Mouse (Mus musculus): ENCODE results near the gene 4930519P11Rik. TPM values are rescaled to one million over a fixed set of nuclear protein-coding genes. Genes with fewer than 3 reads are reported as not detected.
A peak's percentile ranks its signal among the peaks of the same experiment; 100 is the strongest.

4930519P11Rik gene
- polyA plus RNA-seq, 1 experiment from 2014 or later, result not detected

DNA sequence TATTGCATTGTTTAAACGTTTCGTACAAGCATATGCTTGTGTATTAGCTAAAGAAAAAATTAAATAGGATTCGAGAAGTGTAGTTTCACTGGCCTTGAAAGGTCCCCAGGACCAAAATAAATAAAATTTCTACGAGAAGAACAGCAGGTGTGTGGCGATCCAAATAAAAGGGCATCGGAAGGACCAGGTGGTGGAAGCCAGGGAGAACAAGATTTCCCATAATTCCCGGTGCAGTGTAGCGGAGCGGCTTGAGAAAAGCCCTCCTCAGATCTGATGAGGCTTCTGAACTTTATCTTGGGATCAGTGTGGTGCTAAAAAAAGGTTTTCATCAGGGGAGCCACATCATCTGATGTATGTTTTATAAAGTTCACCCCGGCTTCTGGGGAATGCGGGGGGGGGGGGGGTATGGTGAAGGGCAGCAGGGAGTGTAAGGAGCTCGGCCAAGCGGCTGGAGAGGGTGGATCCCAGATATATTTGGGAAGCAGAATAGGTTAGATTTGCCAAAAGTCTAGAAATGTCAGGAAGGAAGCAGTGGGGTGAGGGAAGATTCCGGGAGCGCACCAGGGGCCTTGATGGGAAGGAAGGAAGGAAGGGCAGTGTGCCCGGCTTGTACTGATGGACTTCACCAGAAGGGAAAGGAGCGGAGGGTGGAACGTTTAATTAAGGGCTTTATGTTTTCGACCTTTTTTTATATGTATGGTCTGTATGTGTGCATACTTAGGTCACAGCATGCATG, 1.8 kb upstream of the 4930519P11Rik start:
- Histone ChIP-seq H3K9ac (ENCODE audit: low read length) (0 out of 2 replicates have a peak overlapping the region, but pooled peaks have one; percentile 28), H3K4me1 (replicated peaks; ENCODE audit: control insufficient read depth, insufficient read depth, low read length) (peaks cover 14% of the 10 kb centered on the region; the same call in 1 of the 2 replicates), H3K27ac (ENCODE audit: low read length) (peak overlapping the region; percentile 30; the same call in 1 of the 2 replicates), H3K27me3 (ENCODE audit: control insufficient read depth, insufficient read depth, low read depth, low read length) (no peaks in the 10 kb centered on the region), H3K9me3 (ENCODE audit: control insufficient read depth, low read length) (no peaks in the 10 kb centered on the region), H3K36me3 (ENCODE audit: control insufficient read depth, insufficient read depth, low read length) (no peaks in the 10 kb centered on the region), H3K4me3 (ENCODE audit: low read length) (peak overlapping the region; percentile 19; the same call in 1 of the 2 replicates), H3K4me2 (ENCODE audit: low read depth, low read length) (peak overlapping the region; percentile 26)
- 58% methylated on average over 19 of the region's 19 CpGs for WGBS
- ATAC-seq (ENCODE audit: low read depth), result no peak

GRCm38 (mm10) chr2:154609050-154609767, 4.0 kb downstream of the 4930519P11Rik start:
- H3K4me1 ChIP-seq (replicated peaks; ENCODE audit: control insufficient read depth, insufficient read depth, low read length), result peaks cover 7% of the 10 kb centered on the region; the same call in 1 of the 2 replicates
- no peak overlapping the region for H3K4me3 ChIP-seq (ENCODE audit: low read length)
- H3K9me3 ChIP-seq (ENCODE audit: control insufficient read depth, low read length), result no peaks in the 10 kb centered on the region
- H3K27me3 ChIP-seq (ENCODE audit: control insufficient read depth, insufficient read depth, low read depth, low read length), result no peaks in the 10 kb centered on the region
- WGBS, result 54% methylated on average over 10 of the region's 10 CpGs
- no peaks in the 10 kb centered on the region for H3K36me3 ChIP-seq (ENCODE audit: control insufficient read depth, insufficient read depth, low read length)
- no peak for ATAC-seq (ENCODE audit: low read depth)
- H3K9ac ChIP-seq (ENCODE audit: low read length), result no peak overlapping the region
- H3K27ac ChIP-seq (ENCODE audit: low read length), result no peak overlapping the region
- H3K4me2 ChIP-seq (ENCODE audit: low read depth, low read length), result no peak overlapping the region

DNA sequence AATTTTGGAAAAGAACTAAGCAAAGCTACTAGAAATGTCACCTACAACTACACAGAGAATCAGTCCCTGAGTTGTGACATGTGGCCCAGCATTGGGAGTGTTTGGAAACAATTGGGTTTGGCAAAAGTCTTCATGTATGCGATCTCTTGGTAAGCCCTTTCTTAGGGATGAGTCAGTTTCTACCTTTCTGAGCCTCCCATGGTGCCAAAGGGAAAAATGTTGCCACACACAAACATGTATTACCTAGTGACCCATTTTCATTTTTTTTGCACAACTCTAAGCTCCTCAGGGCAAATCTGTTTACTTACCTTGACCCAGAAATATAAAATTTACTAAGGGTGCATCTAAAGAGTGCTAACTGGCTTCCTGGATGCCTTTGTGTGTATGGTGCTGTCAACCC, 6.3 kb downstream of the 4930519P11Rik start:
- no peak for ATAC-seq (ENCODE audit: low read depth)
- no peak overlapping the region for H3K4me2 ChIP-seq (ENCODE audit: low read depth, low read length)
- H3K27me3 ChIP-seq (ENCODE audit: control insufficient read depth, insufficient read depth, low read depth, low read length), result no peaks in the 10 kb centered on the region
- H3K27ac ChIP-seq (ENCODE audit: low read length), result no peak overlapping the region
- H3K36me3 ChIP-seq (ENCODE audit: control insufficient read depth, insufficient read depth, low read length), result no peaks in the 10 kb centered on the region
- 81% methylated on average over 1 of the region's 1 CpGs for WGBS
- H3K9me3 ChIP-seq (ENCODE audit: control insufficient read depth, low read length), result no peaks in the 10 kb centered on the region
- H3K4me3 ChIP-seq (ENCODE audit: low read length), result no peak overlapping the region
- peaks cover 6% of the 10 kb centered on the region; the same call in 1 of the 2 replicates for H3K4me1 ChIP-seq (replicated peaks; ENCODE audit: control insufficient read depth, insufficient read depth, low read length)
- no peak overlapping the region for H3K9ac ChIP-seq (ENCODE audit: low read length)

- peak overlapping the region; percentile 67 for H3K4me2 ChIP-seq (ENCODE audit: low read depth, low read length)
- no peaks in the 10 kb centered on the region for H3K27me3 ChIP-seq (ENCODE audit: control insufficient read depth, insufficient read depth, low read depth, low read length)
- no peak for ATAC-seq (ENCODE audit: low read depth)
- no peaks in the 10 kb centered on the region for H3K36me3 ChIP-seq (ENCODE audit: control insufficient read depth, insufficient read depth, low read length)
- H3K9me3 ChIP-seq (ENCODE audit: control insufficient read depth, low read length), result no peaks in the 10 kb centered on the region
- H3K27ac ChIP-seq (ENCODE audit: low read length), result peak overlapping the region; percentile 35
- H3K9ac ChIP-seq (ENCODE audit: low read length), result peak overlapping the region; percentile 49
- H3K4me1 ChIP-seq (replicated peaks; ENCODE audit: control insufficient read depth, insufficient read depth, low read length), result peaks cover 6% of the 10 kb centered on the region; the same call in 1 of the 2 replicates
- peak overlapping the region; percentile 78 for H3K4me3 ChIP-seq (ENCODE audit: low read length)
- WGBS, result 24% methylated on average over 7 of the region's 7 CpGs
Measured at GRCm38 (mm10) chr2:154604156-154604555, 9.1 kb downstream of the 4930519P11Rik start.

DNA sequence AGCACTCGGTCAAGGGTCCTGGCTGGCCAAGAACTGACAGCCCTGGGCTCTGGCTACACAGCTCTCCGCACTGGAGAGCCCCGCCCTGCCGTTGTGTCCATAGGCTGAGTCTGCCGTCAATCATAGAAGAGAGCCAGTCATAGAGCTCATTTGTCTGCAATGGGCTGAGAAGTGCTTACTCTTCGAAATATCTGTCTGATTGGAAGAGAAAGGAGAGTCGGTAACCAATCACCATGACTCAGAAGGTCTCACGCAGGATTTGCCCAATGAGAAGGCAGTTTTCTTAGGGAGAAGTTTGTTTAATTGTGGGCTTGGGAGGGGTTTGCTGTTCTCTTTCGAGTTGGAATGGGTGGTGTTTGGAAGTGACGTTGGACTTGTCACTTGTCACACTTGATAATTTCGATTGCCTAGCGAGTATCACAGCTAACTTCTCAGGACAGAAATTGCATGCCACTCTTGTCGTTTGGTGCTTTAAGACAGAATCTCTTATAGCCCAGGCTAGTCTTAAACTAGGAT, 9.5 kb downstream of the 4930519P11Rik start, which contains the start of gene Pxmp4:
TSS of gene Pxmp4 (minus strand) at position 71 of the 516 bp plus-strand sequence.
- Histone ChIP-seq H3K4me2 (ENCODE audit: low read depth, low read length) (peak within 1 kb of the TSS; percentile 67), H3K36me3 (ENCODE audit: control insufficient read depth, insufficient read depth, low read length) (no peaks in the 10 kb centered on the region), H3K4me1 (replicated peaks; ENCODE audit: control insufficient read depth, insufficient read depth, low read length) (peaks cover 6% of the 10 kb centered on the region; the same call in 1 of the 2 replicates), H3K9ac (ENCODE audit: low read length) (peak within 1 kb of the TSS; percentile 86), H3K27ac (ENCODE audit: low read length) (peak within 1 kb of the TSS; percentile 60), H3K27me3 (ENCODE audit: control insufficient read depth, insufficient read depth, low read depth, low read length) (no peaks in the 10 kb centered on the region), H3K4me3 (ENCODE audit: low read length) (peak within 1 kb of the TSS; percentile 78), H3K9me3 (ENCODE audit: control insufficient read depth, low read length) (no peaks in the 10 kb centered on the region)
- peak; percentile 100 for ATAC-seq (ENCODE audit: low read depth)
- under 1% methylated on average over 13 of the region's 13 CpGs for WGBS

DNA sequence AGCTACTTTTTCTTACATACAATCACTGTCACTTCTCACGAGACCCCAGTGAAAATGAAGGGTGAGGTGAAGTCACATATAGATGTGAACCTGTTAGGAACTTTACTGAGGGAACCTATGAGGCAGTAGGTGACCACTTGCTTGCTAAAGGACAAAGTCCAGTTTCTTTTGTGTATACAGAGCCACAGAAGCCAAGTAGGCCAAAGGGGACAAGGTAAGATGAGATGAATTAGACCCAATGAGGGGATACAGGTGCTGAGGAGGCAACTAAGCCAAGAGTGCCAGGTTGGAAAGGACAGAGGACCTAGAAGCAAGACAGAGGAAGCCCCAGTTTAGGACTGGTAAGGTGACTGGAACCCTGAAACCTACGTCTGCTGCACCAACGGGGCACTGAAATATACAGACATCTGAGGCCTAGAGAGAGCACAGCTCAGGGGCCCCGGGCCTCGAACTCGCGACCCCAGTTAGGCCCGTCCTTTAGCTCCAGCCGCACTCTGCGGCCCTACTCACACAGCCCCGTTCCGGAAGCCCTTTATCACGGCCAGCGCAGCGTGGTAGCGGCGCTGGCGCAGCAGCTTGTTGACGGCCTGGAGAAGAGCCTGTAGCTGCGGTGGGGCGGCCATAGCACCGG, 10.1 kb downstream of the 4930519P11Rik start:
- Histone ChIP-seq H3K9me3 (ENCODE audit: control insufficient read depth, low read length) (no peaks in the 10 kb centered on the region), H3K9ac (ENCODE audit: low read length) (peak overlapping the region; percentile 86), H3K27me3 (ENCODE audit: control insufficient read depth, insufficient read depth, low read depth, low read length) (no peaks in the 10 kb centered on the region), H3K4me2 (ENCODE audit: low read depth, low read length) (peak overlapping the region; percentile 67), H3K36me3 (ENCODE audit: control insufficient read depth, insufficient read depth, low read length) (no peaks in the 10 kb centered on the region), H3K27ac (ENCODE audit: low read length) (peak overlapping the region; percentile 60), H3K4me3 (ENCODE audit: low read length) (peak overlapping the region; percentile 78), H3K4me1 (replicated peaks; ENCODE audit: control insufficient read depth, insufficient read depth, low read length) (peaks cover 6% of the 10 kb centered on the region; the same call in 1 of the 2 replicates)
- ATAC-seq (ENCODE audit: low read depth), result no peak
- WGBS, result 11% methylated on average over 22 of the region's 22 CpGs

DNA sequence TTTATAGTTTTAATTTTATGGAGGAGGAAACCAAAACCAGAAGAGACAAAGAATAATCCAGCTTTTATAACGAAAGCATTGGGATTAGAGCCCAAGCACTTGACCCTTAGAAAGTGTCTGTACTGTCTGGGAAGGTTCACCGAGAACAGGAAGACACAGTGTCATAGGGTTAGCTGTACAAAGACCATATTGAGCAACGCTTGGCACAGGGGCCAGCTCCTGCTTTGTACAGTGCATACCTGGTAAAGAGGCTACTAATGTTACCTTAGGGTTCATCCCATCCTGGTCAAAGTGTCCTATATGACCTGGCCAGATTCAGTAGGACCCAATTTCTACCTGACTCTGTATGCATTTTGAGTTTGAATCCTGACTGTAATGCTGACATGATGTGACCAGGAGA, 11.9 kb downstream of the 4930519P11Rik start:
- H3K36me3 ChIP-seq (ENCODE audit: control insufficient read depth, insufficient read depth, low read length), result no peaks in the 10 kb centered on the region
- H3K4me2 ChIP-seq (ENCODE audit: low read depth, low read length), result no peak overlapping the region
- no peak overlapping the region for H3K27ac ChIP-seq (ENCODE audit: low read length)
- H3K27me3 ChIP-seq (ENCODE audit: control insufficient read depth, insufficient read depth, low read depth, low read length), result no peaks in the 10 kb centered on the region
- no peak overlapping the region for H3K9ac ChIP-seq (ENCODE audit: low read length)
- no peaks in the 10 kb centered on the region for H3K9me3 ChIP-seq (ENCODE audit: control insufficient read depth, low read length)
- WGBS, result 70% methylated on average over 3 of the region's 3 CpGs
- no peak for ATAC-seq (ENCODE audit: low read depth)
- H3K4me3 ChIP-seq (ENCODE audit: low read length), result no peak overlapping the region
- peaks cover 6% of the 10 kb centered on the region; the same call in 1 of the 2 replicates for H3K4me1 ChIP-seq (replicated peaks; ENCODE audit: control insufficient read depth, insufficient read depth, low read length)

- Histone ChIP-seq H3K27me3 (ENCODE audit: control insufficient read depth, insufficient read depth, low read depth, low read length) (no peaks in the 10 kb centered on the region), H3K4me1 (replicated peaks; ENCODE audit: control insufficient read depth, insufficient read depth, low read length) (peaks cover 6% of the 10 kb centered on the region; the same call in 1 of the 2 replicates), H3K27ac (ENCODE audit: low read length) (no peak overlapping the region), H3K4me3 (ENCODE audit: low read length) (no peak overlapping the region), H3K9me3 (ENCODE audit: control insufficient read depth, low read length) (no peaks in the 10 kb centered on the region), H3K9ac (ENCODE audit: low read length) (no peak overlapping the region), H3K36me3 (ENCODE audit: control insufficient read depth, insufficient read depth, low read length) (no peaks in the 10 kb centered on the region), H3K4me2 (ENCODE audit: low read depth, low read length) (no peak overlapping the region)
- WGBS, result 62% methylated on average over 6 of the region's 6 CpGs
- no peak for ATAC-seq (ENCODE audit: low read depth)
Measured at GRCm38 (mm10) chr2:154600586-154600985, 12.7 kb downstream of the 4930519P11Rik start.

Data from lung, embryonic 16.5 days (tissue).